Mouse (Mus musculus) heart, embryonic 16.5 days (tissue): ENCODE data around the gene Fam217a. TPM values are rescaled to one million over a fixed set of nuclear protein-coding genes. Genes with fewer than 3 reads are reported as not detected.
"Not testable (repeated sequence)": the region's sequence is repeated elsewhere in the genome, so short reads cannot be mapped to it uniquely, and the experiment has no call there.

ENCODE experiments used
- ATAC-seq: fragments of 200-750 bp; cut with Nextera tagmentation; replicated peaks from 2 replicates; pipeline ENCODE4 v1.8.0; 2017; ENCODE audit warnings: moderate number of reproducible peaks; ENCODE audit not compliant: insufficient read depth, low FRiP score; ENCODE audit errors: extremely low read depth
- H3K27ac ChIP-seq: fragments of 300-500 bp; sonication (generic); 2 replicates; pipeline ENCODE4 v1.5.1; 2014; ENCODE audit warnings: mild to moderate bottlenecking, low read length, control low read depth, moderate library complexity
- H3K27me3 ChIP-seq: fragments of 300-500 bp; sonication (generic); 2 replicates; pipeline ENCODE4 v1.6.1; 2014; ENCODE audit warnings: low read length, mixed read lengths; ENCODE audit not compliant: control insufficient read depth, insufficient read depth
- H3K36me3 ChIP-seq: fragments of 300-500 bp; sonication (generic); 2 replicates; pipeline ENCODE4 v1.6.1; 2014; ENCODE audit not compliant: control insufficient read depth, insufficient read depth
- H3K4me1 ChIP-seq: fragments of 300-500 bp; sonication (generic); 2 replicates; pipeline ENCODE4 v1.6.1; 2014; ENCODE audit warnings: low read length, mixed read lengths; ENCODE audit not compliant: control insufficient read depth, insufficient read depth
- H3K4me2 ChIP-seq: fragments of 300-500 bp; sonication (generic); 2 replicates; pipeline ENCODE4 v1.6.1; 2014; ENCODE audit warnings: low read depth, mild to moderate bottlenecking, control low read depth, low read length
- H3K4me3 ChIP-seq: fragments of 300-500 bp; sonication (generic); 2 replicates; pipeline ENCODE4 v1.5.1; 2014; ENCODE audit warnings: mild to moderate bottlenecking, control low read depth, low read length
- H3K9ac ChIP-seq: fragments of 300-500 bp; sonication (generic); 2 replicates; pipeline ENCODE4 v1.6.1; 2014; ENCODE audit warnings: low read length, control low read depth
- H3K9me3 ChIP-seq: fragments of 300-500 bp; sonication (generic); replicated peaks from 2 replicates; pipeline ENCODE4 v1.6.1; 2016; ENCODE audit warnings: low read length; ENCODE audit not compliant: control insufficient read depth
- WGBS: fragments of 180-500 bp; shearing (Covaris S2); extraction: QIAGEN DNeasy Blood & Tissue Kit; methylation state at CpG from one replicate; pipeline ENCODE4 v1.1.7; 2014; 5-methylcytosine and 5-hydroxymethylcytosine counted together
- polyA plus RNA-seq: library from polyadenylated mRNA; unstranded; fragments of >200 nt; fragmentation: Nextera tagmentation; extraction: Ambion mirVana; gene quantifications from 2 replicates; pipeline ENCODE4 v1.2.1, GENCODE M21; 2015

The Fam217a gene
- 1.5 and 1.6 TPM in 2 replicates for polyA plus RNA-seq

DNA sequence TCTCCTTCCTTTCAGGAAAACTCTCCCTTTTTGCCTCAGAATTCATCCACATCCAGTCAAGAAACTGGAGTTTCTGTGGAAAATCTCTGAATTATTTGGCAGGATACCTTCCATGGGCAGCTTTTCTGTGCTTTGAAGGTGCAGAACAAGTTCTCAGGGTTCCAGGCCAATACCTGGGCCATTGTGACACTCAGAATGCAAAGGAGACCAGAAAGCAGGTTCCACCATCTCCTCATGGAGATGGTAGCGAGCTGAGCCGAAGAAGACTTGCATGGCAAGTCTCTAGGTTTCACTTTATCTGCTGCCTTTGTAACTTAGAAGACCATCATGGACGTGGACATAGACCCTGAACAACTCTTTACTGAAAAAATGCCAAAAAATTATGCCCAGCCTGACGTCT, at the start of gene Fam217a, which contains the start of gene 4933417A18Rik:
TSS of gene Fam217a (minus strand) at position 101 of the 400 bp plus-strand sequence.
TSS of gene 4933417A18Rik (plus strand) at position 200 of the 400 bp plus-strand sequence.
- no peak for ATAC-seq
- Histone ChIP-seq H3K4me3 (no peak within 1 kb of the TSS), H3K27me3 (no peaks in the 10 kb centered on the region), H3K27ac (no peak within 1 kb of the TSS), H3K4me2 (no peak within 1 kb of the TSS), H3K9ac (no peak within 1 kb of the TSS), H3K9me3 (no peaks in the 10 kb centered on the region), H3K36me3 (no peaks in the 10 kb centered on the region), H3K4me1 (no peaks in the 10 kb centered on the region)
- 72% methylated on average over 4 of the region's 4 CpGs for WGBS

DNA sequence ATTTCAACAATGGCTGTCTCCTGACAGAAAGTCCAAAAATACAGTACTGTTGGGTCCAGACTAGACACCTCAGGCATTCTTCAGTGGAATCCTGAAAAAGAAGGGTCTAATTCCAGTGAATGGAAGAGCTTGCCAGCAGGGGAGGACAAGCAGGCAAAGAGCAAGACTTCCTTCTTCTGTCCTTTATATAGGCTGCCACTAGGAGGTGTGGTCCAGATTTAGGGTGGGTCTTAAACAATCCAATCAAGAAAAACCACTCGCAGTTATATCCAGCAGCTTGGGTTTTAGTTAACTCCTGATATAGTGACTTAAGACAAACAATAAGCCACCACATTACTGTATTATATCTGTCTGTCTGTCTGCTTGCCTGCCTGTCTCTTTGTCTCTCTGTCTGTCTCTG, 49.7 kb upstream of the Fam217a start:
- no peak overlapping the region for H3K4me2 ChIP-seq
- no peaks in the 10 kb centered on the region for H3K4me1 ChIP-seq
- no peak overlapping the region for H3K4me3 ChIP-seq
- no peak for ATAC-seq
- WGBS = 35% methylated on average over 1 of the region's 1 CpGs
- peaks cover 14% of the 10 kb centered on the region for H3K36me3 ChIP-seq
- H3K27ac ChIP-seq = no peak overlapping the region
- H3K9ac ChIP-seq = no peak overlapping the region
- no peaks in the 10 kb centered on the region for H3K9me3 ChIP-seq
- H3K27me3 ChIP-seq = no peaks in the 10 kb centered on the region

DNA sequence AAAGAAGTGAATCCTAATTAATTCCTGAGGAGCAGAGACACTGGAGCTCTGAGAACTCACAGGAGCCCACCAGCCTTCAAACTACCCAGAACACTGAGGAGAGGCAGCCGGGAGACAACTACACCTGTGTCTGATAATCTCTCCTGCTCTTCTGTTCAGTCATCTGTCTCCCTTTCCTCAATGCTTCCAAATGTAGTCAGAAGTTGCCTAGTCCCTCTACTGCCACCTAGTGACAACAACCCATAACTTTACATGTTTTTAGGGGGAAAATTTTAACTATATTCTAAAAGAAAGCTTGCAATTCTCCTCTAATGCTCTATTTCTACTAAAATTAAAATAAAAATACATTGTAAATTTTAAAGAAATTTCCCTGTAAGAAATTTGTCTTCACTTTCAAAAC, 49.0 kb upstream of the Fam217a start:
- H3K36me3 ChIP-seq = peaks cover 9% of the 10 kb centered on the region
- ATAC-seq = no peak
- no peak overlapping the region for H3K27ac ChIP-seq
- H3K9ac ChIP-seq = no peak overlapping the region
- WGBS = 0% methylated on average over 1 of the region's 1 CpGs
- no peaks in the 10 kb centered on the region for H3K9me3 ChIP-seq
- no peaks in the 10 kb centered on the region for H3K27me3 ChIP-seq
- no peak overlapping the region for H3K4me2 ChIP-seq
- H3K4me3 ChIP-seq = no peak overlapping the region
- no peaks in the 10 kb centered on the region for H3K4me1 ChIP-seq

DNA sequence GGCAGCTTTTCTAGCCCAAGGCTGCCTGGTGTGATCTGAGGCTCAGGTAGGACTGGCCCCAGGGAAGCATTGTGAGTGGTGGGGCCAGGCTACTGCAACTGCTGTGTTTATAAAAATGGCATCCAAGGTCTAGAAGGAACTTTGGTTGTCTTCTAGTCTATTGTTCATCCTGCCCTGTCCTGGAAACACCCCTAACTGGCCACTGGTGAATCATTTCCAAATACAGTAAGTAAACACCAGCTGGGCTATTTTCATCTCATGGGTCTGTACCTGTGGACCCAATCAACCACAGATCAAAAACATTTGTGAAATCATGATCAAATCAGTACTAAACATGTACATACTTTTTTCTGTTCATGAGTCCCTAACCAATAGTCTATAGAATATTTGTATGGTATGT, 48.3 kb upstream of the Fam217a start:
- not testable (repeated sequence) for H3K4me3 ChIP-seq, H3K4me2 ChIP-seq, H3K36me3 ChIP-seq, ATAC-seq, H3K9ac ChIP-seq, H3K27ac ChIP-seq, H3K9me3 ChIP-seq, H3K27me3 ChIP-seq, H3K4me1 ChIP-seq

DNA sequence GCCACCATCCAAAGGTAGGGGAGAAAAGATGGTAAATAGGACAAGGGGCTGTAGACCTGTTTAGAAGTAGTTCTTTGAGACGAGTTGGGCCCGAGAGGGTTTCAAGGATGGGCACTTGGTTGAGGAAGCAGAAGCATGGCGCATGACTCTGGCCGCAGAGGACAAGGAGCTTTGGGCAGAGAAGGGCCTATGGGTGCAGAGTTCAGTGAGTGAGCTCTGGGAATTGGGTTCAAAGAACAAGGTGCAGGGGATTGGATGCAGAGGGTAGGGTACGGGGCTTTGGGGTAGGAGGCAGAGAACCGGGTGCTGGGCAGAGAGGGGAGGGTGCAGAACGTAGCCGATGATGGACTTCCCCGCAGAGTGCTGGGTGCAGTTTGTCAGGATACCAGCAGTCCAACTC, 41.5 kb upstream of the Fam217a start:
- not testable (repeated sequence) for H3K27me3 ChIP-seq, H3K4me2 ChIP-seq, H3K27ac ChIP-seq, ATAC-seq, H3K9me3 ChIP-seq, H3K36me3 ChIP-seq, H3K9ac ChIP-seq, H3K4me1 ChIP-seq, H3K4me3 ChIP-seq
- WGBS = 68% methylated on average over 9 of the region's 9 CpGs

DNA sequence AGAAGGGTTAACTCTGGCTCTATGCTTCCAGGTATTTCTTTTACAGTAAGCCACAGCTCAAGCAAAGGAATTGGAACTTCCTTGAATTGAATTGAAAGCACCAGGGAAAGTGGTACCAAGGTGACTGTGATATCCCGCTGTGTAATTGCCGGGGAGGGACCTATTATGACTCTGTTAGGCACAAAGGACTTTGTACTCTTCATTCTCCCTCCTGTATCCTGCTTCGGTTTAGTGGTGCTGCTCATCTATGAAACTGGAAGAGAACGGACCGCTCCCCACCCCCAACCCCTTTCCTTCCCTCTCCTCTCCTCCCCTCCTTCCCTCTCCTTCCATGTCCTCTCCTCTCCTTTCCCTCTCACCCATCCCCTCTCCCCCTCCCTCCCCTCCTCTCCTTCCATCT, 40.8 kb upstream of the Fam217a start:
- WGBS = 16% methylated on average over 5 of the region's 5 CpGs
- H3K4me2 ChIP-seq = peak overlapping the region; percentile 95

DNA sequence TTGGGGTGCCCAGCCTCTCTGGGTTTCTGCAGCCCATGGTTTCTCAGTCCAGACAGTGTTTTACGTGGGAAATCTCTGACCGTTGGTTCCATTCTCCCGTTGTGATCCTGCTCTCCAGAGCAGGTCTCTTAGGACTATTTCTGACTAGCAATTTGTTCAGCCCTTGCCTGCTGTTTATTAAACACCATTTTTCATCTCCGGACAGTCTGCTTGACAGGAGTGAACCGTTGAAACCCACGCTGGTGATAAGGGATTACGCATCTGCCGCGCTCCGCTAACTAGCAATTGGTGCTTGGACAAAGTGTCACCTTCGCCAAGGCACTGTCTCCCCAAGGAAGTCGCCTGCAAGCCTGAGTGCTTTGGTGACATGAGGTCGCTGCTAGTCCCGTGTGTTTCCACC, 40.3 kb upstream of the Fam217a start:
- no peak overlapping the region for H3K27ac ChIP-seq
- no peaks in the 10 kb centered on the region for H3K36me3 ChIP-seq
- WGBS = 5% methylated on average over 14 of the region's 14 CpGs
- peaks cover 8% of the 10 kb centered on the region for H3K27me3 ChIP-seq
- peaks cover 6% of the 10 kb centered on the region for H3K4me1 ChIP-seq
- 0 out of 2 replicates have a peak, but pooled peaks have one; percentile 23 for ATAC-seq
- H3K4me3 ChIP-seq = peak overlapping the region; percentile 61
- no peaks in the 10 kb centered on the region for H3K9me3 ChIP-seq
- peak overlapping the region; percentile 95 for H3K4me2 ChIP-seq
- 0 out of 2 replicates have a peak overlapping the region, but pooled peaks have one; percentile 51 for H3K9ac ChIP-seq

More for the DNA sequence above, 40.8 kb upstream of the Fam217a start:
- Histone ChIP-seq H3K9me3 (no peaks in the 10 kb centered on the region), H3K27ac (no peak overlapping the region), H3K36me3 (no peaks in the 10 kb centered on the region), H3K4me3 (peak overlapping the region; percentile 61), H3K4me1 (peaks cover 6% of the 10 kb centered on the region), H3K27me3 (peaks cover 8% of the 10 kb centered on the region), H3K9ac (no peak overlapping the region)
- no peak for ATAC-seq

DNA sequence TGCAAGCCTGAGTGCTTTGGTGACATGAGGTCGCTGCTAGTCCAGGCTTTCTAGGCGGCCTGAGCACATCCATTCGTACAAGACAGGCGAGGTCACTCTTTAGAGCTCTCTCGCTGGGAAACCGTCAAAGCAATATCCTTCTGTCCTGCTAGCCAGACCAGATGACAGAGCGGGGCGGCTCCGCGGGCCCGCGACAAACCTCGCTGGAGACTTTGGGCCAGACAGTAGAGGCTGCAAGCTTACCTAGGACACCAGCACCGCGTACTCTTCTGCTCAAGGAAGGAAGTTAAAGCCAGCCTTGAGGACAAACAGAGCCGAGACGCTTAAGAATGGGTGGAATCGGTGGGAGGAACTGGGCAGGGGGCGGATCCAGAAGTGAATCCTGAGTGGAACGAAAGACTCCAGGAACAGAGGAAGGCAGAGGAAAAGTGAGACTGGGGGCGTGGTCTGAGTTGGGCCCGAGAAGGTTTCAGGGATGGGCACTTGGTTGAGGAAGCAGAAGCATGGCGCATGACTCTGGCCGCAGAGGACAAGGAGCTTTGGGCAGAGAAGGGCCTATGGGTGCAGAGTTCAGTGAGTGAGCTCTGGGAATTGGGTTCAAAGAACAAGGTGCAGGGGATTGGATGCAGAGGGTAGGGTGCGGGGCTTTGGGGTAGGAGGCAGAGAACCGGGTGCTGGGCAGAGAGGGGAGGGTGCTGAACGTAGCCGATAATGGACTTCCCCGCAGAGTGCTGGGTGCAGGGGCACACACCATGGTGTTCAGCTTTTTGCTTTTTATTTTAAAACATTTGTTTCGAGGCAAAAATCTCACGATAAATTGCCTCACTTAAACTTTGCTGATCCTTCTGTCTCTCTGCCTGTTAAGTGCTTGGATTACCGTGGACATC, 39.6 kb upstream of the Fam217a start, which contains the start of gene Eci3:
TSS of gene Eci3 (minus strand) at position 300 of the 887 bp plus-strand sequence.
- WGBS = 3% methylated on average over 32 of the region's 32 CpGs
- ATAC-seq = peak; percentile 69; the same call in 1 of the 2 replicates
- peaks cover 6% of the 10 kb centered on the region for H3K4me1 ChIP-seq

More for the DNA sequence above, 39.6 kb upstream of the Fam217a start, which contains the start of gene Eci3:
- Histone ChIP-seq H3K9me3 (no peaks in the 10 kb centered on the region), H3K27ac (no peak within 1 kb of the TSS), H3K27me3 (peaks cover 8% of the 10 kb centered on the region), H3K4me3 (peak within 1 kb of the TSS; percentile 61), H3K36me3 (no peaks in the 10 kb centered on the region), H3K4me2 (peak within 1 kb of the TSS; percentile 95), H3K9ac (peak within 1 kb of the TSS; percentile 69)
